Comparison of ENCODE assay signal across 8 mouse cellular contexts in the genomic region with DNA sequence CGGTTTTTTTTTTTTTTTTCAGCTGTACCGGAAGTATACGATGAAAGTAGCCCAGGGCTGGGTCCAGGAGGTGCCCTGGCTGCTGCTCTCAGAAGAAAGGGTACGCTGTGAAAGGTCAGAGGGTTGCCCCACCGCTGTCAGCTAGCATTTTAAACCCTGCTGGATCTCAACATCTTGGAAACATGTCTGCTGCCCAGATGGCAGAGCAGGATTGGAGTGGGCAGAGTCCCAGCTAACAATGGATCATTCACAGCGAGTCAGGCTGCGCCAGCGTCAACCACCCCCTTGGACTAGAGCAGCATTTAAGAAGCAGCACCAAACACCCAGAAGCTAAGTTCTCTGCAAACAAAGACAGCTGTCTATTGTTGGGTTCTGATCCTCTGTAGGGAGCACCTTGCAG. TPM values are rescaled to one million over a fixed set of nuclear protein-coding genes. Genes with fewer than 3 reads are reported as not detected.
DNase-seq lines count a peak whose midpoint lies in the region; ATAC-seq and TF ChIP-seq lines count a peak whose summit lies in the region.

No protein-coding gene starts in this region.

- H3K4me3 ChIP-seq in forebrain, postnatal 0 days (ENCODE audit: low read depth, low read length), result no peak overlapping the region
- no peak overlapping the region for H3K4me3 ChIP-seq in neural tube, embryonic 13.5 days
- no peak overlapping the region for H3K4me3 ChIP-seq in thymus, adult 2 months (ENCODE audit: control insufficient read depth, insufficient read depth, low read length)

- 12% methylated on average over 8 of the region's 8 CpGs for WGBS in forebrain, postnatal 0 days
- WGBS in neural tube, embryonic 13.5 days, result 12% methylated on average over 8 of the region's 8 CpGs
- 65% methylated on average over 8 of the region's 8 CpGs for WGBS in thymus, adult 2 months

- peak overlapping the region; percentile 84 for H3K27ac ChIP-seq in forebrain, postnatal 0 days (ENCODE audit: low read depth, low read length)
- peak overlapping the region; percentile 96 for H3K27ac ChIP-seq in neural tube, embryonic 13.5 days (replicated peaks)
- no peak overlapping the region for H3K27ac ChIP-seq in thymus, adult 2 months (ENCODE audit: control insufficient read depth, insufficient read depth, low read length)

- H3K4me2 ChIP-seq in forebrain, postnatal 0 days (ENCODE audit: low read depth), result peak overlapping the region; percentile 45
- peak overlapping the region; percentile 46 for H3K4me2 ChIP-seq in neural tube, embryonic 13.5 days

- peaks cover 23% of the 10 kb centered on the region for H3K4me1 ChIP-seq in forebrain, postnatal 0 days (ENCODE audit: insufficient read depth)
- peaks cover 25% of the 10 kb centered on the region for H3K4me1 ChIP-seq in neural tube, embryonic 13.5 days (replicated peaks)
- H3K4me1 ChIP-seq in thymus, adult 2 months (replicated peaks; ENCODE audit: control insufficient read depth, insufficient read depth, low read length), result no peaks in the 10 kb centered on the region

- DNase-seq in R1 (ENCODE audit: low read depth, low spot score), result peak; percentile 33
- DNase-seq in cerebellum, adult 8-10 months, result peak; percentile 52
- DNase-seq in forebrain, postnatal 0 days, result peak; percentile 78
- peak; percentile 63 for DNase-seq in left cerebral cortex, adult 11 months (ENCODE audit: low spot score)
- no peak for DNase-seq in thymus, postnatal 25 days
- no peak for DNase-seq in thymus, adult 2 months
- no peak for DNase-seq in kidney, adult 9 months

- peak; percentile 82 for ATAC-seq in forebrain, postnatal 0 days
- peak; percentile 72 for ATAC-seq in neural tube, embryonic 13.5 days (ENCODE audit: low read depth)

- no peak for TF ChIP-seq POLR2A in thymus, adult 2 months (IDR thresholded peaks at IDR 0.05; ENCODE audit: control insufficient read depth, extremely low read depth, insufficient read depth, low read length, poor library complexity)

- H3K27me3 ChIP-seq in forebrain, postnatal 0 days (ENCODE audit: insufficient read depth, low read length), result no peaks in the 10 kb centered on the region
- H3K27me3 ChIP-seq in neural tube, embryonic 13.5 days, result no peaks in the 10 kb centered on the region
- peaks cover 2% of the 10 kb centered on the region; the same call in 1 of the 2 replicates for H3K27me3 ChIP-seq in thymus, adult 2 months (ENCODE audit: control insufficient read depth, insufficient read depth, low read length)

- no peak for TF ChIP-seq CTCF in forebrain, postnatal 0 days (IDR thresholded peaks at IDR 0.05; ENCODE audit: low read depth)
- TF ChIP-seq CTCF in thymus, adult 2 months (IDR thresholded peaks at IDR 0.05; ENCODE audit: borderline replicate concordance, control insufficient read depth, extremely low read depth, insufficient read depth, low read length, poor library complexity), result no peak

- no peaks in the 10 kb centered on the region for H3K36me3 ChIP-seq in forebrain, postnatal 0 days (ENCODE audit: insufficient read depth)
- no peaks in the 10 kb centered on the region for H3K36me3 ChIP-seq in neural tube, embryonic 13.5 days
- no peaks in the 10 kb centered on the region for H3K36me3 ChIP-seq in thymus, adult 2 months (ENCODE audit: control insufficient read depth, insufficient read depth, low read length)

- no peaks in the 10 kb centered on the region for H3K9me3 ChIP-seq in forebrain, postnatal 0 days (ENCODE audit: low read length)
- H3K9me3 ChIP-seq in neural tube, embryonic 13.5 days, result no peaks in the 10 kb centered on the region

- peak overlapping the region; percentile 50 for H3K9ac ChIP-seq in forebrain, postnatal 0 days
- peak overlapping the region; percentile 67 for H3K9ac ChIP-seq in neural tube, embryonic 13.5 days

RNA-seq across cellular contexts. Expression of gene Ttc30a1, which starts 48.3 kb away (rescaled TPM):
- total RNA-seq in forebrain, postnatal 0 days (2014; rRNA removed), result 10.8 and 10.9 TPM in 2 replicates
- 3.9 and 4.8 TPM in 2 replicates for polyA plus RNA-seq in forebrain, postnatal 0 days (2015; fragmentation: Nextera tagmentation; extraction: Ambion mirVana)
- 7.9 TPM in 2 replicates for polyA plus RNA-seq in neural tube, embryonic 13.5 days (2015; fragmentation: Nextera tagmentation; extraction: Ambion mirVana)
- polyA plus RNA-seq in thymus, adult 2 months (2012; rRNA removed), result 3.5 and 3.8 TPM in 2 replicates

RNA-seq across cellular contexts. Expression of gene Ttc30a2, which starts 52.1 kb away (rescaled TPM):
- 0.81 and 0.92 TPM in 2 replicates for total RNA-seq in forebrain, postnatal 0 days (2014; rRNA removed)
- 0.21 and 0.24 TPM in 2 replicates for polyA plus RNA-seq in forebrain, postnatal 0 days (2015; fragmentation: Nextera tagmentation; extraction: Ambion mirVana)
- polyA plus RNA-seq in neural tube, embryonic 13.5 days (2015; fragmentation: Nextera tagmentation; extraction: Ambion mirVana), result 0.65 and 1.1 TPM in 2 replicates
- 0.19 and 0.24 TPM in 2 replicates for polyA plus RNA-seq in thymus, adult 2 months (2012; rRNA removed)

Comparison
In these comparisons a context has a peak if more than half of its experiments do, and no peak if none do; other contexts are left out.
1. DNase-seq: peak in R1 (single experiment), cerebellum, adult 8-10 months (single experiment), forebrain, postnatal 0 days (single experiment) and left cerebral cortex, adult 11 months (single experiment); none in thymus, postnatal 25 days (single experiment), thymus, adult 2 months (single experiment) and kidney, adult 9 months (single experiment).